Mouse (Mus musculus): Measurements from ENCODE around the gene Gm9. TPM values are rescaled to one million over a fixed set of nuclear protein-coding genes. Genes with fewer than 3 reads are reported as not detected.
"Not testable (repeated sequence)": the region's sequence is repeated elsewhere in the genome, so short reads cannot be mapped to it uniquely, and the experiment has no call there.

Gene Gm9
- total and polyA plus RNA-seq, 3 experiments, result not detected

DNA sequence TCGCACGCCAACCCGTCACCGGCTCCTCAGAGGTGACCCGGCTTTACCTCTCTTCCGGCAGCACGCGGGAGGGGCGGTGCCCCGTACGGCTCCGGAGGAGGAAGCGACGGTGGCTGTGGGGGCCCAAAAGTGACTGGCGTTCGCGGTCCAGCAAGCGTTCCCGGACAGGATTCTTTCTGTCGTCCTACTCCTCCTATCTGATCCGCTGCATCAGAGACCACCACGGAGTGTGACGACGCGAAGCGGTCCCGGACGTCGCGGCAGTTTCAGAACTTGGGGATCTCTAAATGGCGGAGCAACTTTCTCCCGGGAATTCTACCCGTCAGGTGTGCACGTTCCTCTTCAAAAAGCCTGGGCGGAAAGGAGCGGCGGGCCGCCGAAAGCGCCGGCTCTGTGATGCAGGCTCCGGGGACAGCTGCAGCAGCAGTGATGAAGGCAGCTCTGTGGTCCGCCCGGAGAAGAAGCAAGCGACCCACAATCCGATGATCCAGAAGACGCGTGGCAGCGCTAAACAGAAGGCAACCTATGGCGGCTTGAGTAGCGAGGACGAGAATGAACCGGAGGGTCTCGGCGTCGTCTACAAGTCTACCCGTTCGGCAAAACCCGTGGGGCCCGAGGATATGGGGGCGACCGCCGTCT is 19.6 kb downstream of the Gm9 start, which contains the start of the genes Ndufa1 and Rnf113a1:
TSS of gene Ndufa1 (minus strand) at position 59 of the 639 bp plus-strand sequence.
TSS of gene Rnf113a1 (plus strand) at position 141 of the 639 bp plus-strand sequence.
- intact Hi-C loops (cut with DNase I), result loop anchor here (1.0 kb wide), 1 partner anchor 81 kb away; the partner anchor contains the start of gene Upf3b
- H3K27me3 ChIP-seq (ENCODE audit: control insufficient read depth, insufficient read depth, low read length), result no peaks in the 10 kb centered on the region
- H3K79me2 ChIP-seq (replicated peaks; ENCODE audit: control insufficient read depth, insufficient read depth, low read length), result no peaks in the 10 kb centered on the region
- WGBS, result 13% methylated on average over 63 of the region's 63 CpGs
- peak within 1 kb of the TSS; percentile 75 for H3K9ac ChIP-seq (ENCODE audit: low read depth, low read length)
- H3K27ac ChIP-seq, result peak within 1 kb of the TSS; percentile 70
- DNase-seq, result peak; percentile 86
- peaks cover 1% of the 10 kb centered on the region for H3K4me1 ChIP-seq (ENCODE audit: control insufficient read depth, insufficient read depth, low read length)
- H3K36me3 ChIP-seq (ENCODE audit: control insufficient read depth, insufficient read depth, low read length), result no peaks in the 10 kb centered on the region; the same call in 1 of the 2 replicates
- peak within 1 kb of the TSS; percentile 69 for H3K4me3 ChIP-seq
- TF ChIP-seq CTCF (IDR thresholded peaks at IDR 0.05), result no peak
- TF ChIP-seq POLR2A (IDR thresholded peaks at IDR 0.05; ENCODE audit: insufficient read depth, low read depth, low read length), result peak; percentile 58

GRCm38 (mm10) chrX:37190755-37191104 is 20.1 kb downstream of the Gm9 start:
- Histone ChIP-seq H3K9ac (ENCODE audit: low read depth, low read length) (peak overlapping the region; percentile 66), H3K4me1 (ENCODE audit: control insufficient read depth, insufficient read depth, low read length) (peaks cover 1% of the 10 kb centered on the region), H3K36me3 (ENCODE audit: control insufficient read depth, insufficient read depth, low read length) (no peaks in the 10 kb centered on the region; the same call in 1 of the 2 replicates), H3K27ac (peak overlapping the region; percentile 70), H3K4me3 (peak overlapping the region; percentile 69), H3K27me3 (ENCODE audit: control insufficient read depth, insufficient read depth, low read length) (no peaks in the 10 kb centered on the region), H3K79me2 (replicated peaks; ENCODE audit: control insufficient read depth, insufficient read depth, low read length) (no peaks in the 10 kb centered on the region)
- no peak for DNase-seq
- intact Hi-C loops (cut with DNase I), result loop anchor here (1.0 kb wide), 1 partner anchor 80 kb away; the partner anchor contains the start of gene Upf3b
- TF ChIP-seq POLR2A (IDR thresholded peaks at IDR 0.05; ENCODE audit: insufficient read depth, low read depth, low read length) (no peak), CTCF (IDR thresholded peaks at IDR 0.05) (no peak), EP300 (IDR thresholded peaks at IDR 0.05; ENCODE audit: insufficient read depth, low read depth, low read length) (no peak)
- WGBS, result 26% methylated on average over 20 of the region's 20 CpGs

DNA sequence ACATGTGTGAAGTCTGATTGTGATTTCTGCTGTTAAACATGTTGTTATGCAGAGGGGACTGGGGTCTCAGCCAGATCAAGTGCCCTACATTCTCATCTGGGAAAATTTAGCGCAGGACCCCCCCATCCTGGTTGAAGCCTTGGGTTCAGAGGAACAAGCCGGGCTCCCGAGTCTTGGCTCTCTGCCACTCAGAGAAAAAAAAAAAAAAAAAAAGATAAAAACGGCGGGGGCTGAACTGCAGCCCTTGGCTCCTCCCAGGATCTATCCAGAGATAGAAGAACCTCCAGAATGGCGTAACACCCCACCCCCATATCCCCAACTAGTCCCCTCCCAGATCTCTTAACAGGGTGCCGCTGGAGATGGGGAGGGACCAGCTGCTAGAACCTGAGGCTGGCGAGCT is 26.4 kb downstream of the Gm9 start:
- 30% methylated on average over 8 of the region's 8 CpGs for WGBS
- H3K27ac ChIP-seq; H3K4me3 ChIP-seq; intact Hi-C loops (cut with DNase I); H3K79me2 ChIP-seq (replicated peaks; ENCODE audit: control insufficient read depth, insufficient read depth, low read length); H3K36me3 ChIP-seq (ENCODE audit: control insufficient read depth, insufficient read depth, low read length); H3K27me3 ChIP-seq (ENCODE audit: control insufficient read depth, insufficient read depth, low read length); H3K4me1 ChIP-seq (ENCODE audit: control insufficient read depth, insufficient read depth, low read length); H3K9ac ChIP-seq (ENCODE audit: low read depth, low read length); DNase-seq: not testable (repeated sequence)

- Histone ChIP-seq H3K4me1 (ENCODE audit: control insufficient read depth, insufficient read depth, low read length) (no peaks in the 10 kb centered on the region), H3K9ac (ENCODE audit: low read depth, low read length) (no peak within 1 kb of the TSS), H3K36me3 (ENCODE audit: control insufficient read depth, insufficient read depth, low read length) (no peaks in the 10 kb centered on the region), H3K4me3 (no peak within 1 kb of the TSS), H3K27ac (no peak within 1 kb of the TSS), H3K27me3 (ENCODE audit: control insufficient read depth, insufficient read depth, low read length) (no peaks in the 10 kb centered on the region), H3K79me2 (replicated peaks; ENCODE audit: control insufficient read depth, insufficient read depth, low read length) (no peaks in the 10 kb centered on the region)
- no peak for DNase-seq
- no peak for TF ChIP-seq EP300 (IDR thresholded peaks at IDR 0.05; ENCODE audit: insufficient read depth, low read depth, low read length)
- no peak for TF ChIP-seq POLR2A (IDR thresholded peaks at IDR 0.05; ENCODE audit: insufficient read depth, low read depth, low read length)
- TF ChIP-seq CTCF (IDR thresholded peaks at IDR 0.05), result no peak
- intact Hi-C loops (cut with DNase I), result loop anchor here (2.0 kb wide), 1 partner anchor 20 kb away; no protein-coding TSS in a partner anchor
- 56% methylated on average over 5 of the region's 5 CpGs for WGBS
These were observed 42.1 kb downstream of the Gm9 start, which contains the start of gene Akap14 for GRCm38 (mm10) chrX:37168742-37169141. Akap14 (minus strand) TSS chrX:37168842.

- Histone ChIP-seq H3K9ac (ENCODE audit: low read depth, low read length) (no peak overlapping the region), H3K79me2 (replicated peaks; ENCODE audit: control insufficient read depth, insufficient read depth, low read length) (no peaks in the 10 kb centered on the region), H3K36me3 (ENCODE audit: control insufficient read depth, insufficient read depth, low read length) (no peaks in the 10 kb centered on the region), H3K27me3 (ENCODE audit: control insufficient read depth, insufficient read depth, low read length) (no peaks in the 10 kb centered on the region), H3K4me3 (no peak overlapping the region), H3K27ac (no peak overlapping the region), H3K4me1 (ENCODE audit: control insufficient read depth, insufficient read depth, low read length) (no peaks in the 10 kb centered on the region)
- intact Hi-C loops (cut with DNase I), result no loop called here
- TF ChIP-seq CTCF (IDR thresholded peaks at IDR 0.05), result peak; percentile 89
- no peak for TF ChIP-seq POLR2A (IDR thresholded peaks at IDR 0.05; ENCODE audit: insufficient read depth, low read depth, low read length)
- 26% methylated on average over 3 of the region's 3 CpGs for WGBS
- peak in 1 of 2 experiments; percentile 11 for DNase-seq
These were observed 43.8 kb downstream of the Gm9 start for GRCm38 (mm10) chrX:37167085-37167484.

DNA sequence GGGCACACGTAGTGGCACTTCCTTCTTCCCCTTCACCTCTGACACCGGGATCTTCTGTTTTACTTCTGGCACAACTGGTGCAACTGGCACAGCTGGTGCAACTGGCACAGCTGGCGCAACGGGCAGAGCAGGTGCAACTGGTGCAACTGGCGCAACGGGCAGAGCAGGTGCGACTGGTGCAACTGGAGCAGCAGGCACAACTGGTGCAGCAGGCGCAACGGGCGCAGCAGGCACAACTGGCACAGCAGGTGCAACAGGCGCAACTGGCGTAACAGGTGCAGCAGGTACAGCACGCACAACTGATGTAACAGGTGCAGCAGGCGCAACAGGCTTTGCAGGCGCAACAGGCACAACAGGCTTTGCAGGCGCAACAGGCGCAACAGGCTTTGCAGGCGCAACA is 47.7 kb downstream of the Gm9 start:
- H3K4me3 ChIP-seq, result no peak overlapping the region
- H3K27me3 ChIP-seq (ENCODE audit: control insufficient read depth, insufficient read depth, low read length), result no peaks in the 10 kb centered on the region
- H3K27ac ChIP-seq, result no peak overlapping the region
- no peak for DNase-seq
- intact Hi-C loops (cut with DNase I), result no loop called here
- no peak overlapping the region for H3K9ac ChIP-seq (ENCODE audit: low read depth, low read length)
- WGBS, result 82% methylated on average over 18 of the region's 18 CpGs
- no peaks in the 10 kb centered on the region for H3K4me1 ChIP-seq (ENCODE audit: control insufficient read depth, insufficient read depth, low read length)
- H3K36me3 ChIP-seq (ENCODE audit: control insufficient read depth, insufficient read depth, low read length), result no peaks in the 10 kb centered on the region
- TF ChIP-seq CTCF (IDR thresholded peaks at IDR 0.05), result no peak
- TF ChIP-seq POLR2A (IDR thresholded peaks at IDR 0.05; ENCODE audit: insufficient read depth, low read depth, low read length), result no peak
- TF ChIP-seq EP300 (IDR thresholded peaks at IDR 0.05; ENCODE audit: insufficient read depth, low read depth, low read length), result no peak
- no peaks in the 10 kb centered on the region for H3K79me2 ChIP-seq (replicated peaks; ENCODE audit: control insufficient read depth, insufficient read depth, low read length)
